Mouse (Mus musculus): ENCODE results near the gene Asap2. TPM values are rescaled to one million over a fixed set of nuclear protein-coding genes. Genes with fewer than 3 reads are reported as not detected.

The Asap2 gene
- total and polyA plus RNA-seq, 3 experiments: 0.46 to 1.9 TPM; not detected in 1

DNA sequence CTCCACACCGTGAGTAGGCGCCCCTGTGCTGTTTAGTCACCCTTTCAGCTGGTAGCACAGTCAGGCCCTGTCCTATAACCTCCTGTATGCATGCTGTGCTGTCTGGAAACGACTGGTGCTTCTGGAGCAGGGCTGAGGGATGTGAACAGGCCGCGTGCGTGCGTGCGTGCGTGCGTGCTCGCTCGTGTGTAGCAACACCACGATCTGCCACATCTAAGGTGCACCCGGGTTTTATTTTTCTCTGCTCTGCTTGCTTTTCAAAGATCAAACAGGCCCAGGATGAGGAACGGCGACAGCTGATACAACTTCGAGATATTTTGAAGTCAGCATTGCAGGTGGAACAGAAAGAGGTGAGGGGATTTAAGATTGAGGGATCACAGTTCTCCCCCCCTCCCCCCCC lies 222.6 kb downstream of the Asap2 start:
- DNase-seq (ENCODE audit: low read depth, low spot score): no peak
- no peaks in the 10 kb centered on the region; a peak in 1 of 4 replicates for H3K36me3 ChIP-seq (ENCODE audit: control insufficient read depth in 1 of 2, insufficient read depth in 2 of 2, low read length in 2 of 2)
- H3K4me1 ChIP-seq (ENCODE audit: control insufficient read depth in 1 of 2, insufficient read depth in 2 of 2, low read length in 2 of 2): peaks cover 0 to 4% of the 10 kb centered on the region in 2 experiments; a peak in 1 of 4 replicates
- no peak overlapping the region for H3K9ac ChIP-seq (ENCODE audit: control insufficient read depth, low read depth, low read length, poor library complexity, severe bottlenecking)
- H3K27ac ChIP-seq (ENCODE audit: control insufficient read depth, low read depth, low read length): no peak overlapping the region
- TF ChIP-seq CHD1 (IDR thresholded peaks at IDR 0.05; ENCODE audit: low read depth, low read length) (no peak), POLR2AphosphoS5 (IDR thresholded peaks at IDR 0.05; ENCODE audit: borderline replicate concordance, low read depth, low read length) (no peak), JUND (IDR thresholded peaks at IDR 0.05; ENCODE audit: low read depth, low read length) (no peak), MAFK (IDR thresholded peaks at IDR 0.05; ENCODE audit: borderline replicate concordance, low read depth, low read length) (no peak), ETS1 (IDR thresholded peaks at IDR 0.05; ENCODE audit: low read depth, low read length) (no peak), HCFC1 (IDR thresholded peaks at IDR 0.05; ENCODE audit: low read depth, low read length) (no peak), TAL1 (IDR thresholded peaks at IDR 0.05; ENCODE audit: low read length) (no peak), MAZ (IDR thresholded peaks at IDR 0.05; ENCODE audit: low read depth, low read length) (no peak)
- no peak overlapping the region for H3K4me3 ChIP-seq (ENCODE audit: control insufficient read depth in 1 of 2, insufficient read depth in 1 of 2, low read depth in 2 of 2, low read length in 2 of 2)
- no peaks in the 10 kb centered on the region for H3K9me3 ChIP-seq (replicated peaks; ENCODE audit: insufficient read depth, low read length)
- H3K27me3 ChIP-seq (ENCODE audit: control insufficient read depth in 1 of 2, insufficient read depth in 2 of 2, low read length in 2 of 2): no peaks in the 10 kb centered on the region
- H3K79me2 ChIP-seq (ENCODE audit: control insufficient read depth, insufficient read depth, low read length, poor library complexity): no peaks in the 10 kb centered on the region

- no peak overlapping the region for H3K4me3 ChIP-seq (ENCODE audit: control insufficient read depth in 1 of 2, insufficient read depth in 1 of 2, low read depth in 2 of 2, low read length in 2 of 2)
- DNase-seq (ENCODE audit: low read depth, low spot score): no peak
- H3K27ac ChIP-seq (ENCODE audit: control insufficient read depth, low read depth, low read length): no peak overlapping the region
- H3K9me3 ChIP-seq (replicated peaks; ENCODE audit: insufficient read depth, low read length): no peaks in the 10 kb centered on the region
- no peak for TF ChIP-seq MAX (IDR thresholded peaks at IDR 0.05; ENCODE audit: low read length)
- no peak for TF ChIP-seq RCOR1 (IDR thresholded peaks at IDR 0.05; ENCODE audit: low read depth, low read length)
- no peak for TF ChIP-seq NELFE (IDR thresholded peaks at IDR 0.05; ENCODE audit: low read depth, low read length)
- TF ChIP-seq HCFC1 (IDR thresholded peaks at IDR 0.05; ENCODE audit: low read depth, low read length): no peak
- TF ChIP-seq ETS1 (IDR thresholded peaks at IDR 0.05; ENCODE audit: low read depth, low read length): no peak
- no peak for TF ChIP-seq KAT2A (conservative IDR thresholded peaks at IDR 0.05; ENCODE audit: low read depth, low read length)
- TF ChIP-seq CHD1 (IDR thresholded peaks at IDR 0.05; ENCODE audit: low read depth, low read length): no peak
- no peak for TF ChIP-seq ZC3H11A (IDR thresholded peaks at IDR 0.05; ENCODE audit: low read depth, low read length)
- TF ChIP-seq E2F4 (IDR thresholded peaks at IDR 0.05; ENCODE audit: borderline replicate concordance, low read depth, low read length): no peak
- no peak for TF ChIP-seq TAL1 (IDR thresholded peaks at IDR 0.05; ENCODE audit: low read length)
- no peak for TF ChIP-seq MYC (IDR thresholded peaks at IDR 0.05; ENCODE audit: low read depth, low read length)
- TF ChIP-seq POLR2AphosphoS2 (IDR thresholded peaks at IDR 0.05; ENCODE audit: low read length): no peak
- TF ChIP-seq EP300 (IDR thresholded peaks at IDR 0.05; ENCODE audit: low read depth in 1 of 2, low read length in 2 of 2): no peak
- H3K4me1 ChIP-seq (ENCODE audit: control insufficient read depth in 1 of 2, insufficient read depth in 2 of 2, low read length in 2 of 2): peaks cover 0 to 6% of the 10 kb centered on the region in 2 experiments; a peak in 2 of 4 replicates
- H3K36me3 ChIP-seq (ENCODE audit: control insufficient read depth in 1 of 2, insufficient read depth in 2 of 2, low read length in 2 of 2): peaks cover 0 to 3% of the 10 kb centered on the region in 2 experiments; a peak in 2 of 4 replicates
- H3K79me2 ChIP-seq (ENCODE audit: control insufficient read depth, insufficient read depth, low read length, poor library complexity): no peaks in the 10 kb centered on the region
- H3K27me3 ChIP-seq (ENCODE audit: control insufficient read depth in 1 of 2, insufficient read depth in 2 of 2, low read length in 2 of 2): no peaks in the 10 kb centered on the region
- no peak overlapping the region for H3K9ac ChIP-seq (ENCODE audit: control insufficient read depth, low read depth, low read length, poor library complexity, severe bottlenecking)
Observed at GRCm38 (mm10) chr12:21214551-21215165, 224.4 kb downstream of the Asap2 start.

Measured in MEL (cell line).